Mouse (Mus musculus) cerebellum, adult 2 months (tissue): Measurements from ENCODE around the gene Neil1.

Source experiments
- CTCF ChIP-seq: fragments of 200-500 bp; IDR thresholded peaks from 2 replicates; pipeline ENCODE4 v1.5.1; 2011; ENCODE audit warnings: low read depth, mild to moderate bottlenecking, control low read depth, low read length, moderate library complexity, borderline replicate concordance; ENCODE audit not compliant: insufficient read depth
- POLR2A ChIP-seq: fragments of 200-500 bp; IDR thresholded peaks from 2 replicates; pipeline ENCODE4 v1.6.1; 2011; ENCODE audit warnings: low read length, control low read depth, borderline replicate concordance; ENCODE audit not compliant: insufficient read depth

GRCm38 (mm10) chr9:57162496-57162895 lies 14.4 kb upstream of the Neil1 start:
- TF ChIP-seq POLR2A (no peak), CTCF (peak; percentile 40; the same call in 1 of the 2 replicates)
